Mouse (Mus musculus): ENCODE data around the gene Srxn1. TPM values are rescaled to one million over a fixed set of nuclear protein-coding genes. Genes with fewer than 3 reads are reported as not detected.

Gene Srxn1
- total and polyA plus RNA-seq, 3 experiments = not detected

- peaks cover 0 to 7% of the 10 kb centered on the region in 2 experiments; a peak in 2 of 4 replicates for H3K4me1 ChIP-seq (ENCODE audit: control insufficient read depth in 1 of 2, insufficient read depth in 2 of 2)
- H3K4me2 ChIP-seq (ENCODE audit: insufficient read depth, low read depth, poor library complexity, severe bottlenecking) = no peak overlapping the region
- no peak overlapping the region for H3K4me3 ChIP-seq (replicated peaks in 1 of 3; ENCODE audit: low read depth in 2 of 3, low read length in 2 of 3, poor library complexity in 1 of 3)
- no peak for TF ChIP-seq NELFE (IDR thresholded peaks at IDR 0.05; ENCODE audit: low read depth, low read length)
- TF ChIP-seq EP300 (IDR thresholded peaks at IDR 0.05; ENCODE audit: low read length) = no peak
- TF ChIP-seq PAX5 (IDR thresholded peaks at IDR 0.05; ENCODE audit: low read length) = no peak
- TF ChIP-seq MYC (IDR thresholded peaks at IDR 0.05; ENCODE audit: low read depth, low read length) = no peak
- TF ChIP-seq NRF1 (IDR thresholded peaks at IDR 0.05; ENCODE audit: low read depth, low read length) = no peak
- TF ChIP-seq POLR2AphosphoS2 (IDR thresholded peaks at IDR 0.05; ENCODE audit: low read depth, low read length) = no peak
- no peak for TF ChIP-seq RCOR1 (conservative IDR thresholded peaks at IDR 0.05; ENCODE audit: low read depth, low read length)
- no peak for TF ChIP-seq UBTF (IDR thresholded peaks at IDR 0.05; ENCODE audit: low read depth, low read length)
- no peak for TF ChIP-seq HCFC1 (IDR thresholded peaks at IDR 0.05; ENCODE audit: low read depth, low read length)
- TF ChIP-seq E2F4 (IDR thresholded peaks at IDR 0.05; ENCODE audit: insufficient replicate concordance, low read depth, low read length) = no peak
- no peak for TF ChIP-seq ZC3H11A (IDR thresholded peaks at IDR 0.05; ENCODE audit: low read depth, low read length)
- TF ChIP-seq MAFK (IDR thresholded peaks at IDR 0.05; ENCODE audit: insufficient replicate concordance, low read length) = no peak
- TF ChIP-seq ZMIZ1 (IDR thresholded peaks at IDR 0.05; ENCODE audit: low read depth, low read length) = no peak
- no peak for TF ChIP-seq CTCF (conservative IDR thresholded peaks at IDR 0.05 in 1 of 2, IDR thresholded peaks at IDR 0.05 in 1 of 2; ENCODE audit: low read depth in 2 of 2, low read length in 2 of 2)
- TF ChIP-seq JUN (IDR thresholded peaks at IDR 0.05; ENCODE audit: insufficient read depth, low read depth, low read length) = no peak
- no peaks in the 10 kb centered on the region for H3K79me2 ChIP-seq (replicated peaks; ENCODE audit: control insufficient read depth, extremely low read depth, insufficient read depth, poor library complexity, severe bottlenecking)
- in situ Hi-C loops (cut with MboI; ENCODE audit: low pct_ligation_motif_present, low pct_unique_long_range_greater_than_20kb, low sequenced_read_pairs) (loop anchor here (10.0 kb wide), 1 partner anchor 252 kb away; no protein-coding TSS in a partner anchor), dilution Hi-C loops (cut with MboI; ENCODE audit: extremely low pct_ligation_motif_present, extremely low pct_unique_long_range_greater_than_20kb, low sequenced_read_pairs) (no loop called here)
- no peak overlapping the region for H3K9ac ChIP-seq (ENCODE audit: insufficient read depth, low read depth)
- no peak for DNase-seq (ENCODE audit: extremely low read depth)
- no peaks in the 10 kb centered on the region for H3K36me3 ChIP-seq (replicated peaks in 1 of 2; ENCODE audit: control insufficient read depth in 1 of 2, insufficient read depth in 1 of 2, low read length in 1 of 2)
- no peak overlapping the region for H3K27ac ChIP-seq (ENCODE audit: insufficient read depth, low read depth)
- H3K27me3 ChIP-seq (replicated peaks) = peaks cover 81% of the 10 kb centered on the region
- peaks cover 6% of the 10 kb centered on the region for H3K9me3 ChIP-seq (replicated peaks; ENCODE audit: low read length)
These were observed 7.2 kb downstream of the Srxn1 start for GRCm38 (mm10) chr2:152112490-152112889.

DNA sequence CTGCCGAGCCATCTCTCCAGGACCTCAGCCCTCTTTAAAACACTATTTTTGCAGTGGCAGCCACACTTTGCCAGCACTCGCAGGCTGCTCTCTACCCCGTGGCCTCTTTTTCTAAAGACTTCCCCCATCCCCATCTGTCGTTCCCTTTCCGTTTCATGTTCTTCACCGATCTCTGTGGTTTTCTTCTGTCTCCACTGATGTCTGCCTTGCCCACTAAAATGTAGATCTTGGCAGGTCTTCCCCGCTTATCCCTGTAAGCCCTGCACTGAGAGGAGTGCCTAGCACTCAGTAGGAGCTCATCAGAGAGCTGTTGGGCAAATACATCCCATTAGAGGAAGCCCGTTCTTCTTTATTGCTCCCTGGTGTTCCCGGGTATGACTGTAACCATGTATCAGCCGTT lies 7.7 kb downstream of the Srxn1 start:
- H3K79me2 ChIP-seq (replicated peaks; ENCODE audit: control insufficient read depth, extremely low read depth, insufficient read depth, poor library complexity, severe bottlenecking) = no peaks in the 10 kb centered on the region
- dilution Hi-C loops (cut with MboI; ENCODE audit: extremely low pct_ligation_motif_present, extremely low pct_unique_long_range_greater_than_20kb, low sequenced_read_pairs) (no loop called here), in situ Hi-C loops (cut with MboI; ENCODE audit: low pct_ligation_motif_present, low pct_unique_long_range_greater_than_20kb, low sequenced_read_pairs) (loop anchor here (10.0 kb wide), 1 partner anchor 252 kb away; no protein-coding TSS in a partner anchor)
- no peak for TF ChIP-seq E2F4 (IDR thresholded peaks at IDR 0.05; ENCODE audit: insufficient replicate concordance, low read depth, low read length)
- no peak for TF ChIP-seq USF2 (conservative IDR thresholded peaks at IDR 0.05; ENCODE audit: low read depth, low read length)
- no peak for TF ChIP-seq MAZ (IDR thresholded peaks at IDR 0.05; ENCODE audit: low read depth, low read length)
- no peak for TF ChIP-seq USF1 (IDR thresholded peaks at IDR 0.05; ENCODE audit: low read depth, low read length)
- TF ChIP-seq BHLHE40 (IDR thresholded peaks at IDR 0.05; ENCODE audit: low read depth, low read length) = no peak
- no peak for TF ChIP-seq CTCF (conservative IDR thresholded peaks at IDR 0.05 in 1 of 2, IDR thresholded peaks at IDR 0.05 in 1 of 2; ENCODE audit: low read depth in 2 of 2, low read length in 2 of 2)
- TF ChIP-seq MAX (IDR thresholded peaks at IDR 0.05; ENCODE audit: low read length) = no peak
- no peak for TF ChIP-seq MEF2A (IDR thresholded peaks at IDR 0.05; ENCODE audit: borderline replicate concordance, low read depth, low read length)
- no peak for TF ChIP-seq RAD21 (IDR thresholded peaks at IDR 0.05; ENCODE audit: low read depth, low read length)
- TF ChIP-seq ZKSCAN1 (IDR thresholded peaks at IDR 0.05; ENCODE audit: borderline replicate concordance, low read depth, low read length) = no peak
- TF ChIP-seq ZC3H11A (IDR thresholded peaks at IDR 0.05; ENCODE audit: low read depth, low read length) = no peak
- TF ChIP-seq NELFE (IDR thresholded peaks at IDR 0.05; ENCODE audit: low read depth, low read length) = no peak
- no peak for TF ChIP-seq ZNF384 (IDR thresholded peaks at IDR 0.05; ENCODE audit: low read depth, low read length)
- peaks cover 78% of the 10 kb centered on the region for H3K27me3 ChIP-seq (replicated peaks)
- H3K4me2 ChIP-seq (ENCODE audit: insufficient read depth, low read depth, poor library complexity, severe bottlenecking) = no peak overlapping the region
- no peak overlapping the region for H3K27ac ChIP-seq (ENCODE audit: insufficient read depth, low read depth)
- peaks cover under 1% of the 10 kb centered on the region for H3K9me3 ChIP-seq (replicated peaks; ENCODE audit: low read length)
- peaks cover 0 to 7% of the 10 kb centered on the region in 2 experiments; a peak in 2 of 4 replicates for H3K4me1 ChIP-seq (ENCODE audit: control insufficient read depth in 1 of 2, insufficient read depth in 2 of 2)
- DNase-seq (ENCODE audit: extremely low read depth) = no peak
- no peak overlapping the region for H3K9ac ChIP-seq (ENCODE audit: insufficient read depth, low read depth)
- H3K4me3 ChIP-seq (replicated peaks in 1 of 3; ENCODE audit: low read depth in 2 of 3, low read length in 2 of 3, poor library complexity in 1 of 3) = no peak overlapping the region
- H3K36me3 ChIP-seq (replicated peaks in 1 of 2; ENCODE audit: control insufficient read depth in 1 of 2, insufficient read depth in 1 of 2, low read length in 1 of 2) = no peaks in the 10 kb centered on the region
